Mouse (Mus musculus) regulatory T cell (primary cell): ENCODE data around the gene Wnt7a.

Experiments used
- in situ Hi-C: fragments of 300-600 bp; cut with MboI, MseI; formaldehyde crosslinking; loops from one replicate; pipeline ENCODE4 v1.15.1; 2025; ENCODE audit warnings: high pct_unique_total_duplicates

Wnt7a gene

DNA sequence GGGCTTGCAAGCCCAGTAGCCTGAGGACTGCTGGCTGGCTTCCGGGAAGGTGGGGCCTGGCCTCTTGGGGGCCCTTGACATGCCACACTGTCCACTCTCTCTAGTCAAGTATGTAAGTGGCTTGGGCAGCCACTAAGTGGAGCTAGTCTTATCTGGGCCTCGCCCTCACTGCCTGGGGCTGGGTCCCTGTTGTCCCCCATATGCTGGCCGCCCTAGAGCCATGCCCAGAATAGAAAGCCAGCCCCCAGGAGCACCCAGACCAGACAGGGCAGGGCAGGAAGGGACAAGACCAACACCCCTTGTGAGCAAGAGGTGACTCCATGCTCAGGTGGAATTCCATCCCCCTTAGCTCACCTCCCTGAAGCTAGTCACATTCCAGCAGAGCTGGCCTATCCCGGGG, 22.0 kb downstream of the Wnt7a start:
- in situ Hi-C loops = no loop called here

DNA sequence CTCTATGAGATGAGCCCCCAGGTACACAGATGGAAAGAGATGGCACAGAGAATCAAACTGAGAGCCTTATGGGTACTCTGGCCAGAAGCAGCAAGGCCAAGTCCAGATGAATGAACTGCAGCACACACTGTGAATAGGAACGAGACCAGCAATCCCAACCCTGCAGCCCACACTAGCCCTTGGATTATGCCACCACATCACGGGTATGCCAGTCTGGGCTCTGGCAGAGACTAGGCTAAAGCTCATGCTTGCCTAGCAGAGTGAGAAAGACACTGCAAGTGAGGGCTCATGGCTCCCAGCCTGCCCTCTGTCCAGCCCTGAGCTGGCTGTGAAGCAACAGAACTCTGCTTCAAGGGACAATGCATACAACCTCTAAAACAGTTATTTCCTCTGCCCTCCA, 26.7 kb downstream of the Wnt7a start:
- in situ Hi-C loops = no loop called here

DNA sequence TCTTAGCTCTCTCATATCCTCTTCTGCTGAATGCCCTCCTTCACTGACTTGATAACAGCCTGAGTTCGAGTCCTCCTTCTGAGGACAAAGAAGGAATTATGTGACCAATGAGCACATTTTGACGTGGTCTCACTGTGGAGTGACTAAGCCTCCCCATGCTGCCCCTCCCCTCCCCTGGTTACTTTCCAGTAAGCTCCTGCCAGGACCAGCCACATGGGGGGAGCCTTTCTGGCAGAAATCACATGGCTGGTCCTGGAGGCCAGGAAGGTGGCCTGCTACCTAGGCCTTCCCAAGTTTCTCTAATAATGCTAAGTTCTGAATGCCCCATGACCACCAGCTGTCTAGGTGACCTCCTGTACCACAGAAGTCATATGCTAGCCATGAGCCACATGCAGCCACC, 27.3 kb downstream of the Wnt7a start:
- in situ Hi-C loops = no loop called here

DNA sequence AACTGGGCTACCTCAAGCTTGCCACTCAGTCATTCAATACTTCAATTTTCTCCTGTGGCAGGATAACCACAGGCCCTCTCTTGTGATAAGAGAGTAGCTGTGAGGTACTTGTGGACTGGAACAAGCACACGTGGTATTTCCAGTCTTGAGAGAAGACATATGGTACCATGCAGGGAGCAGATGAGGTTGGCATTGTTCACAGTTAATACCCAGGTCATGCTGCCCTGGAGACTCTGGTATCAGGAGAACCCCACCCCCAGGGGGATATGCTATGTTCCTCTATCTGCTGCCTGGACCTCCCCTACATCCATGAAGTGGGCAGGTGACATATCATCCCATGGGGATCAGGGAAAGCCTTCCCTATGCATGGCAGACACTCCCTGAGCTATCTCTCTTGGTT, 27.9 kb downstream of the Wnt7a start:
- in situ Hi-C loops = no loop called here

DNA sequence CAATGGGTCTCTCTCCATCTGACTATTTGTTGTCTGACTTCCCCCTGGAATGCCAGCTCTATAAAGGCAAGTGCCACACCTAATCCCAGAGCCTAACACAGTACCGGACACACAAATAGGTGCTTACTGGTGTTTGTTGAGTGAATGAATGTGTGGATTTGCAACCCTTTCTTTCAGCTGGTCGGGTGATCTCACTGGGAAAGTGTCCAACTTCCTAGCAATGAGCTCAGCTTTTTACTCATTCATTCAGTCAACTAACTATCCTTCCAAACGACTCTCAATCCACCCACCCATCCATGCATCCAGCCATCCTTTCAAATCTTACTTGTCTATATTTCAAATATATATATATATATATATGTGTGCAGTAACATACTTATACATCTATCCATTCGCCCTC, 31.3 kb downstream of the Wnt7a start:
- in situ Hi-C loops = no loop called here

DNA sequence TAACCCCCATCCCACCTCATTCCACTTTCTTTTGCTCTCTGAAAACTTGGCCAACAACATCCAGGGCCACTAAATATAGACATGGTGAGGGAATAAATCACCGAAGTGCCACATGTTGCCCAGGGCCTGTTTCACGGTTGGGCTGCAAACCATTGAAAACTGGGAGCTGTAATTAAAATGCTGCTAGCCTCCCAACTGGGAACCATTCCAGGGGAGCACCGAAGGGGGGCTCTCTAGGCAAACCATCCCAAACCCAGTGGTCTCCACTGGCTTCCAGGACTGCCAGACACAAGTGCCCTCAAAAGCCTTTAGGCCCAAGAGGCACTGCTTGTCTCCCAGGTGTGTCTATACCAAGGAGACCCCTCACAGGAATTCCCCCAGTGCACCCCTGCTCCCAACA, 31.9 kb downstream of the Wnt7a start:
- in situ Hi-C loops = no loop called here

DNA sequence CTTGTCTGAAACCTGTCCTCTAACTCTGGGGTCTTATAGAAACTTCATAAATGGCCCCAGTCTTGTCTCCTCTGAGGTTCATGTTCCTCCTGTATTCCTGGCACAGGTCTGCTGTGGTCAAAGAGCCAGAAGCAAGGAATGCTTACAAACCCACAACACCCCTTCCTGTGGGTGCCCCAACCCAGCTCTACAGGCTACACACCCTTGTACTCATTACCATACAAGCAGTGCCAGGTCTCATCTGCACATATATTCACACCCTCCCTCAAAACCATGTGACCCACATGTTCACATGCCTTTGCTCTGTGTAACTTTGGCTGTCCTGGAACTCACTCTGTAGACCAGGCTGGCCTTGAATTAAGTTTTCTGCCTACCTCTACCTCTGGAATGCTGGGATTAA, 38.2 kb downstream of the Wnt7a start:
- in situ Hi-C loops = no loop called here

DNA sequence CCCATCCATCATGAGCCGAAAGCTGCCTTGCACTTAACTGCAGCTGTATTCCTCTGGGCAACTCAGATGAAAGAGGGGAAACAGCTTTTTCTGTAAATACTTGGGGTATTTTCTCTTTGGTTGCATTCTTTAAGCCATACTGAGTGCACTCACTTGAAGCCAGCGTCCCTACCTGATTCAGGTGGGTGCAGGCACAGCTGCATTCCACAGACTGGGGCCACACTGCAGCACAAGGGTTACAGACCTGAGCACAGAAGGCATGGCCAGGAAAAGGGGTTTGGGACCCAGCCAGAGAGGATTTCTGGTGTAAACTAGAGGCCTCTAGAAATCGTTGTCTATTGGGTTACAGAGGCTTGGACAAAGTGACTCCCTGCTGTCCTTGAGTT, 38.6 kb downstream of the Wnt7a start:
- in situ Hi-C loops = no loop called here

DNA sequence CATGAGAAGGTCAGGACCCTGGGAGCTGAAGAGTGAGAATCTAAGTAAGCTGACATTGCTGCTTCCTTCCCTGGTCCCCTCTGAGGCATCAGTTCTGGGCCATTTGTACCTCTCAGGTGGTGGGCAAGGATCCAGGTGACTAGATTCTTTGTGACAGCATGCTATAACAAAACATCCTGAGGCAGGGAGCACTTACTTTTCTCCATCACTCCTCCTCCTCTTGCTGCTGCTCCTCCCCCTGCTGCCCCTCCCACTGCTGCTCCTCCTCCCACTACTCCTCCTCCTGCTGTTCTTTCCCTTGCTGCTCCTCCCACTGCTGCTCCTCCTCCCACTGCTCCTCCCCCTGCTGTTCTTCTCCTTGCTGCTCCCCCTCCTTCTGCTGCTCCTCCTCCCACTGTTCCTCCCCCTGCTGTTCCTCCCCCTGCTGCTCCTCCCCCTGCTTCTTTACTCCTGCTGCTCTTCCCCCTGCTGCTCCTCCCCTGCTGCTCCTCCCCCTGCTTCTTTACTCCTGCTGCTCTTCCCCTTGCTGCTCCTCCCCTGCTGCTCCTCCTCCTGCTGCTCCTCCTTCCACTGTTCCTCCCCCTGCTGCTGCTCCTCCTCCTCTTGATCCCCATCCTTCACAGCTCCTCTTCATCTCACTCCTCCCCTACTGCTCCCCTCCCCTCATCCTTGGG, 39.1 kb downstream of the Wnt7a start:
- in situ Hi-C loops = no loop called here

DNA sequence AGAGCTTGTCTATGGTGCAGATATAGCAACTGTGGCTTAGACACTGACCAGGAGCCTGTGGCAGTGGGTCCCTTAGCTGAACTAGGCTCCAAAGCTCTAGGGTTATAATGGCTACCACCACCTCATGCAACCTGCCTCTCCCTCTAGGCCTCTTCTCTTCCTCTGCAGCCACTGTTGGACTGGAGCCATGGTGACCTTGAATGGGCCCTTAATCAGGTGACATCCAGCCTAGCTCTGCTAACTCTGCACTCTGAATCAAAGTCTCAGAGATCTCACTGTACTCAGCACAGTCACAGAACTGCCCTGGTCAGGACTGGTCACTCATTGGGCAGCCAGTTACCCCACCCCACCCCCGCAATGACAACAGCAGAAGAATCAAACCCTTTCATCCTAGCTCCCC, 44.4 kb downstream of the Wnt7a start:
- in situ Hi-C loops = no loop called here

DNA sequence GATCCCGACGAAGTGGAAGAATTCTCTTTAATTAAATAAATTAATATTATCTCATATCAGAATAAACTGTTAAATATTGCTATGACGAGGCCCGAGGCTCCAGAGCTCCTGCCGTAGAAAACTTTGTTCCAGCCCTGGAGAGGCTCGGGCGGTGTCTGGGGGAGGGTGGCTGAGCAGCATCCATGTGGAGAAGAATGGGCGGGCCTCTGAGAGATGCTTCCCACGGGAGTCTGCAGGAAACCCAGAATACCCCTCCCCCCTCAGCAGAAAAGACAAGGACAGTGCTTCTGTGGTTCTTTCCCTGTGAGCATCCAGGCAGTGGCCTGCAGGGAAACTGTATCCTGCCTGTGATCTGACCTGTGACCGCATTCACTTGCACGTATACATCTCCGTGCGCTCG, 45.7 kb downstream of the Wnt7a start:
- in situ Hi-C loops = no loop called here

DNA sequence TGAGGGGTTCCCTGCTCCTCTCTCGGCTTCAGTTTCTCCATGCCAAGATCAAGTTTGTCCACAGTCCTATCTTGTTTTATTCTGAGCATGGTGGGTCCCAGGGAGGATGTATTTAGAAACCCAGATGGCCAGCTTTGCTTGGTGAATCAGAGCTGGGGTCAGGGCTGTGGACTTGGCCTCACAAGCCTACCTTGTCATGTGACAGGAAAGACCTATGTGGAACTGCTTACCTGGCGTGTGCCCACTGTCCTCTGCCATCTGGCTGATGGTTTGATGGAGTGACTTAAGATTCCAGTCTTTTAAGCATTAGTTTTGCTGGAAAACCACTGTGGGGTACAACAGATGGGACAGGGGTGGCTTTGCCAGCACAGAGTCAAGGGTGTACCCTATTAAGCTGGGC, 48.4 kb downstream of the Wnt7a start:
- in situ Hi-C loops = no loop called here

DNA sequence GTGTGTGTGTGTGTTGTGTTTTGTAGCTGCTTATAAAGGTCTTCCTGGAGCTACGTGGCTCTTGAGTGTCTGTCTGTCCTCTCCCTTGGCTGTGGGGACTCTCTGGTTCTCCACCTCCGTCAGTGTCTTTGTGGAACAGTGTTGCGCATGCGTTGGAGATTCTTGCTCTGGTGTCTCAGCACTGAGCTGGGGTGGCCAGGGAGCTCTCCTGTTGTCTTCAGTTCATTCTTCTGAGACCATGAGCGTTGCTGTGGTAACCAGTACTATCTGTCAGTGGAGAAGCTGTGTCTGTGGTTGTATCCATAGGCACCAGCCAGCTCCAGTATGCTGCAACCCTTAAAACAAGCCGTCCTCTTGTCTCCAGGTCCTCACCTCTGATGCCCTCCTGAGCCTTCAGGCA, 50.2 kb downstream of the Wnt7a start:
- in situ Hi-C loops = no loop called here

DNA sequence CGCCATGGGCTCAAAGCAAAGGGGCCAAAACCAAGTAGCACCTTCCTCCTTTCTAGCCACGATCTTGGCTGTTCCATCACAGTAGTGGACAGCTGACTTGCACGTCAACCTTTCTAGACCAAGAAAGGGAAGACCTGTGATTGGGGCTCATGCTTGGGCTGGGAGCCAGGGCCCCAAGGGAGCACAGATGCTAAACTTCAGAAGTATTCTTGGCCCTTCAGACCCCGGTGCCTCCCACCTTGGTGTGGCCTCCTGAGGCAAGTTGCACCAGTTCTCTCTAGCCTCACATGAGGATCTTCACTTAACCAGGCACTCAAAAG, 50.8 kb downstream of the Wnt7a start:
- in situ Hi-C loops = no loop called here

DNA sequence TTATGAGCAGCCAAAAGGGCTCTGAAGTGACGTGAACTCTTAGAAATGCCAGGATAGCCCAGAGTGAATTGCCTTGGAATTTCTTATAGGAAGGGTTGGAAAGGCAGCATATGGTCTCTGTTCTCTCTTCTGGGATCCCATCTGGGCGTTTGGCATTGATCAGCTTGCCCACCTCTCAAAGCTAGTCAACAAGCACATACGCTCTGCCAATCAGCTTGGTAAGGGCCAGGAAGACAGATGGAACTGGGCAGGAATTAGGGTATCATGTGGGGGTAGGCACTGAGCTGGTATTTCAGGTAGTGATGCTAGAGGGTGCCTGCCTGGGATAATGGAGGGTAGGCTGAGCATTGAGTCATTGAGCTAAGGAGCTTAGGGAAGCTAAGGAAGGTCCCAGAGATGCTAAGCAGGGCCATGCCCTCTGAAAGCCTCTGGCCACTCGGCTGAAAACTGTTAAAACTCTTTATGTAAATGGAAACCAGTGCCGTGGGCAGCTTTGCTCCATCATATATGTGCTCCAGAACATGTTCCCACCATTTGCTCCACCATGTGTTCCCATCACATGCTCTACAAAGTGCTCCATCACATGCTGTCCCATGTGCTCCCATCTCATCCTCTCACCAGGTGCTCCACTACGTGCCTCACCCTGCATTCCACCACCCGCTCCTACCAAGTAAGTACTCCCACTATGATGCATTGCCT, 51.3 kb downstream of the Wnt7a start:
- in situ Hi-C loops = no loop called here

DNA sequence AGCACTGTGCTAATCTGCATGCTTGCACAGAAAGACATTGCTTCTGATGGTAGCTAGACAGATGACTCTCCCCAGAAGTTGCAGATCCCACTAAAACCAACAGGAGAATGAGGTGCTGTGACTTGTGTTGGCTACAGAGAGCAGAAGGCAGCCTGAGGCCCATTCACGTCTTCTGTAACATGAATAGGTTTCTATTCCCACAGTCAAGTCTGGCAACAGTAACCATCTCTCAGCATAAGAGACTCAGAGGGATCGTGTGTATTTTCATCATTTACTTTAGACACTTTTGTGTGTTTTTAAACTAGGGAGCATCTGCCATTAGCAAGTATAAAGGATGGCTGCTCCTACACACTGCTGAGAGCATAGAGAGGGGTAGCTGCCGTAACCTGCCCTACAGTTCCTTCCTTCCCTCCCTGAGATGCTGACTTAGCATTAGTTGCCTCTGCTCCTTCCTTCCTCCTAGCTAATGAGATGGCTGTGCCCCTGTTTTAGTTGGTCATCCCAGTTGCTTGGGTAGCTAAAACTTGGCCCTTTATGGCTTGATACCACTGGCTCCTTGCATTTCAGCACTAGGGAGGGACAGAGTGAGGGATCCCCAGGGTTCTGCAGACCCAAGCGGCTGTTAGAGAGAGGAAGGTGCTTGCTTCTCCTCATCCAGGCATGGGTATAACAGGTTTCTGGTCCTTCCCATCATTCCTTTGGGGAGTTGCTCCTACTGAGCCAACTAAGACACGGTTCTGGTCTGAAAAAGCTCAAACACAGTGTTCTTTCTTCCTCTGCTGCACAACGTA, 52.1 kb downstream of the Wnt7a start:
- in situ Hi-C loops = no loop called here

DNA sequence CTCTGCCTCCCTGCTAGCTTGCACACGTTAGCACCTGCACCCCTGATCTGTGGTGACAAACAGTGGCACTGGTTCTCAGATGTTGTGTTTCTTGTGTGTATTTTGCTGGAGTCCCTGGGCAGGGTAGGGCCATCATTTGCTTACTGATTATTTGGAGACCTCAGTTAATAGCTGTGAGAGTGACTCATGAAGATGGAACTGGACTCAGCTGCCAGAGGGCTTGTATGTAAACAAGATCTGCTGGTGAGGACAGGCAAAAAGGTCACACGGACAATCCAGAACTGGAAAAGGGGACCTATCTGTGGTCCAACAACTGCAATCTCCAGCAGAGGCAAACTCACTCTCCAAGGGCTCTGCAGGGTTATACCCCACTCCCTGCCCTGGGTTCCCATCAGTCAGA, 52.8 kb downstream of the Wnt7a start:
- in situ Hi-C loops = no loop called here

DNA sequence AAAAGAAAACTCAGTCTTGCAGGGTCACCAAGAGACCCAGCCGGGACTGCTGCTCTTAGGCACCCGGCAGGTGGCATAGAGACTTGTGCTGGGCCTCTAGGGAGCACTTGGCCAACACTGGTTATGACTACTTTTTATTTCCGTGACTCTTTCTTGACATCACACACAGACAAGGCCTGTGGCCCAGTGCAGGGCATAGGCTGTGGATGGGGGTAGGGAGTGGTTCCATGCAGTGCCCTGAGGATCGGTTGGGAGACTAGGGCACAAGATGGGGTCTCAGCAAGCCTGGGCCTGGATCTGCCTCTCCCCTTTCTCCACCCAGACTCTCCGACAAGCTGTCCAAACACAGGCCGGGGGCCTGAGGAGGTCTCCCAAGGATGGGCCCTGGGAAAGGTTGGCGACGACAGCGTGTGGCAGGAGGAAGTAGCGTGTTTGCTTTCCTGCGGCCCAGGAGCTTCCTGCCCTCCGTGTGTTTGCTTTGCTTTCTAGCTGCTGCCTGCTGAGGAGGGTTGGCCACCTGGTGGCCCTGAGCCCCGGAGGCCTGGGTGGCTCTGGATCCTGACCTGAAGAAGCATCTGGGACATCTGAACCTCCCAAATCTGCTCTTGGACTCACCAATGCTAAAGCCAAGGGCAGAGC, 53.8 kb downstream of the Wnt7a start:
- in situ Hi-C loops = no loop called here

DNA sequence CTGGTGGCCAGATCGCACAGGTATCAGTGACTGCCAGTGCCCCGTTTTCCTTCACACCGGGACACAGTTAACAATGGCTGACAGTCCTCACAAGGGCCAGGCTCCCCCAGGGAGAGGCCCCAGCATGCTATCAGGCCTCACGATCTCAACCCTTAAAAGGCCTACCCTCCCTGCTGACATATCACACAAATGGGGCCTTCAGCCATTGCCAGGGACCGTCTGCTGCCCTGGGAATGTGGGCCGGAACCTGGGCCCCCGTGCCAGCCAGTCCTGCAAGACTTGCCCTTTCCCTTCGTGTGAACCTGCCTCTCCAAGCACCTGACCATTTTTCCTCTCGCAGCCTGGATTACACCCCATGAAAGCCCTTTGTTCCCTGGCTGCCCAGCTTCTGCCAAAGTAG, 61.5 kb downstream of the Wnt7a start:
- in situ Hi-C loops = no loop called here

DNA sequence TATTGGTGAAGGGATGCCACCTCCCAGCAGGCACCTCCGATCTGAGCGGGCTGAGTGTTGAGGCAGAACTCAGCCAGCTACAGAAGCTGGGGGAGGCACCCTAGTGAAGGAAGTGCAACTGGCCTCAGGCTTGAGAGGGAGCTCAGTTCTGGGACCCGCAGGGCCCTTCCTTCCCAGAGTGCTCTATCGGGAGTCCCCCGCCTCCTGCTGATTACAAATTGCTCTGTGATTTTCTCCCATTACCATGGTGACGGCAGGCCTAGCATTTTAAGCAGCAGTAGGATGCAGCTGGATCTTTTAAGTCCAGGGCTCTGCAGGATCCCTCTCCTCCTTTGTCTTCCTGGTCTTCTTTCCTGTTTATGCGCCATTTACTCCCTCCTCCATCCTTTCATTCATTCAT, 63.4 kb downstream of the Wnt7a start:
- in situ Hi-C loops = no loop called here

DNA sequence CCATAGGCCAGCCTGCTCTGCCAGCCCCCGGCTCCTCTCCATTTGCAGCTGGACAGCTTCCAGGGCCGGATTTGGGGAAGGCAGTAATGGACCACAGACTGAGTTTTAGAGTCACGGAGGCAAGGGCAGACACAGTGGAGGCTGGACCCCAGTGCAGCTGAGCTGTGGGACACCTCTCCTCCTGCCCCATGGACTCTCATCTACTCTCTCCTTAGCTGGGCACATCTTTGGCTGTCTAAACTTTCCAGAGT, 64.3 kb downstream of the Wnt7a start:
- in situ Hi-C loops = no loop called here

DNA sequence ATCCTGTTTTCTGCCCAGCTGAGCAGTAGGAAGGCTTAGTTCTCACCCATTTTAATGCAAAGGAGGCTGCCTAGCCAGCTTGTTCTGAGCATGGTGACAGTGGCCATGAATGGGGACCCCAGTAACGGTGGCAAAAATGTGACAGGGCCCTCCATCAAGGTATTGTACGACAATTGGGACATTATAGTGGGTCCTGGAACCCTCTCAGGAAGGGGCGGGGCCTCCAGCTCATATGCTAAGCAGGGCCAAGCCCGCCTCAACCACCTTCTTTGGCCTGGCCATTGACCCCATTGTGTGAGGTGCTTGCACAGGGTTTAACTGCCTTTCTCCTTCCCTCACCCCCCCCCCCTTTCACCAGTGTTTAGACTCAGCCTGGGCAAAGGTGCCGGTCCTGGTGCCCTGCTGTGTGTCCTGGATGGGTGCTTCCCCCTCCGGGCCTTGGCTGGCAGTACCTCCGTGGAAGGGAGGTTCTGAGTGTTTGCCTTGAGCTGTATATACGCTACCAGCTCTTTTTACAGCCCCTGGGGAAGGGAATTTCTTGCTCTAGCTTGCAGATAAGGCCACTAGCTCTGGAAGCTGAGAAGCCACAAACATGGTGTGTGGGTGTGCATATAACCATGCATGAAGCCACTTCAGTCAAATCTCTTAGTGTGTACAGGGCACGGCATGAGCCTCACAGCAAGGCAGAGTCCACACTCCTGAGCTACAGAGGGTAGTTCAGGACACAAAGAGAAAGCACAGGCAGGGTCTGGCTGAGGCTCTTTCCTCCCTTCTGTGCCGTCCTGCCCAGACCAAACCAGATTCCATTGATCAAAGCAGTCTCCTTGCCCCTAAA, 64.9 kb downstream of the Wnt7a start:
- in situ Hi-C loops = no loop called here
